Mouse (Mus musculus) hindbrain, embryonic 15.5 days (tissue): Measurements from ENCODE around the gene Gm2115. TPM values are rescaled to one million over a fixed set of nuclear protein-coding genes. Genes with fewer than 3 reads are reported as not detected.

Source experiments
- ATAC-seq: fragments of 200-750 bp; cut with Nextera tagmentation; 2 replicates; pipeline ENCODE4 v1.8.0; 2017; ENCODE audit warnings: low read depth, moderate number of reproducible peaks, moderate TSS enrichment; ENCODE audit not compliant: low FRiP score
- H3K27ac ChIP-seq: fragments of 300-500 bp; sonication (generic); replicated peaks from 2 replicates; pipeline ENCODE4 v1.5.1; 2015; ENCODE audit warnings: mild to moderate bottlenecking, inconsistent platforms
- H3K27me3 ChIP-seq: fragments of 300-500 bp; sonication (generic); 2 replicates; pipeline ENCODE4 v1.6.1; 2015; ENCODE audit warnings: control low read depth, inconsistent platforms
- H3K36me3 ChIP-seq: fragments of 300-500 bp; sonication (generic); 2 replicates; pipeline ENCODE4 v1.6.1; 2015; ENCODE audit warnings: control low read depth, inconsistent platforms
- H3K4me1 ChIP-seq: fragments of 300-500 bp; sonication (generic); replicated peaks from 2 replicates; pipeline ENCODE4 v1.6.1; 2015; ENCODE audit warnings: control low read depth, inconsistent platforms
- H3K4me2 ChIP-seq: fragments of 300-500 bp; sonication (generic); 2 replicates; pipeline ENCODE4 v1.6.1; 2015; ENCODE audit warnings: moderate library complexity, mild to moderate bottlenecking, inconsistent platforms
- H3K4me3 ChIP-seq: fragments of 300-500 bp; sonication (generic); 2 replicates; pipeline ENCODE4 v1.5.1; 2015; ENCODE audit warnings: mild to moderate bottlenecking, inconsistent platforms
- H3K9ac ChIP-seq: fragments of 300-500 bp; sonication (generic); 2 replicates; pipeline ENCODE4 v1.6.1; 2015; ENCODE audit warnings: inconsistent platforms
- H3K9me3 ChIP-seq: fragments of 300-500 bp; sonication (generic); 2 replicates; pipeline ENCODE4 v1.6.1; 2016; ENCODE audit warnings: control low read depth, inconsistent platforms
- WGBS: fragments of 180-500 bp; shearing (Covaris S2); methylation state at CpG from one replicate; pipeline ENCODE4 v1.1.7; 2015; 5-methylcytosine and 5-hydroxymethylcytosine counted together
- polyA plus RNA-seq: library from polyadenylated mRNA; unstranded; fragments of >200 nt; fragmentation: Nextera tagmentation; extraction: Ambion mirVana; gene quantifications from 2 replicates; pipeline ENCODE4 v1.2.1, GENCODE M21; 2015

Gene Gm2115
- polyA plus RNA-seq, 1 experiment from 2014 or later = 1.8 TPM

DNA sequence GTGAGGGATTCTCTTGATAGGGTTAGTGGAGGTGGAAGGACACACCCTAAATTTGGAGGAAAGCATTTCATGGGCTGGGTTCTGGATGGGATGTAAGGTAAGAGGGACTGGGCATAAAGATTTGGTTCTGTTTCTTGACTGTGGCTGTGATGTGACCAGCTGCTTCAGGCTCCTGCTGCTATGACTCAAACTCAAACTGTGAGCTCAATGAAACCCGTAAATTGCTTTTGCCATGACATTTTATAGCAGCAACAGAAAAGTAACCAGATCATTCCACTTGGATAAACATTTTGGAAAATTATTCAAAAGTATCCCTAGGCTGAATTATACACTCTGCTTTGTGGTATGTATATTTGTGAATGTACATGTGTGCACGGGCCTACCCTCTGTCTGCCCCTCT, 61.9 kb downstream of the Gm2115 start:
- Histone ChIP-seq H3K4me1 (peaks cover 3% of the 10 kb centered on the region; the same call in 1 of the 2 replicates), H3K9ac (no peak overlapping the region), H3K27ac (no peak overlapping the region), H3K36me3 (no peaks in the 10 kb centered on the region), H3K4me2 (no peak overlapping the region), H3K4me3 (no peak overlapping the region), H3K27me3 (no peaks in the 10 kb centered on the region), H3K9me3 (no peaks in the 10 kb centered on the region)
- no peak for ATAC-seq
- whole genome bisulfite sequencing = 78% methylated on average over 2 of the region's 2 CpGs

DNA sequence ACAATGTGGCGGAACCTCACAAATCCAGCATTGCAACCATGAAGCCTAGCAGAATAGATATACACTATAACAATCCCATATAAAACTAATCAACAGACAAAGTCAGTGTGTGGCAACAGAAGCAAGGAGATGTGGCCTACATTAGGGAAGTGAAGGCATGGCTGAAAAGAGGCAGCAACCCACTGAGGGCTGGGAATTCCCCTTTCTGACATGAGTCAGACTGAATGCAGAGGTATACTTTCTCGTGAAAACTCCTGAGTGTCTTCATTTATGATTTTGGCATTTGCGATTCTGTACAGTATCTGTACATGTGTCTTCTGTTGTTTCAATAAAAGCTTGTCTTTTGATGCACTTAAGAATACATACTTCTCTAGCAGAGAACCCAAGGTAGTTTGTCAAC, 62.6 kb downstream of the Gm2115 start:
- H3K4me2 ChIP-seq = no peak overlapping the region

DNA sequence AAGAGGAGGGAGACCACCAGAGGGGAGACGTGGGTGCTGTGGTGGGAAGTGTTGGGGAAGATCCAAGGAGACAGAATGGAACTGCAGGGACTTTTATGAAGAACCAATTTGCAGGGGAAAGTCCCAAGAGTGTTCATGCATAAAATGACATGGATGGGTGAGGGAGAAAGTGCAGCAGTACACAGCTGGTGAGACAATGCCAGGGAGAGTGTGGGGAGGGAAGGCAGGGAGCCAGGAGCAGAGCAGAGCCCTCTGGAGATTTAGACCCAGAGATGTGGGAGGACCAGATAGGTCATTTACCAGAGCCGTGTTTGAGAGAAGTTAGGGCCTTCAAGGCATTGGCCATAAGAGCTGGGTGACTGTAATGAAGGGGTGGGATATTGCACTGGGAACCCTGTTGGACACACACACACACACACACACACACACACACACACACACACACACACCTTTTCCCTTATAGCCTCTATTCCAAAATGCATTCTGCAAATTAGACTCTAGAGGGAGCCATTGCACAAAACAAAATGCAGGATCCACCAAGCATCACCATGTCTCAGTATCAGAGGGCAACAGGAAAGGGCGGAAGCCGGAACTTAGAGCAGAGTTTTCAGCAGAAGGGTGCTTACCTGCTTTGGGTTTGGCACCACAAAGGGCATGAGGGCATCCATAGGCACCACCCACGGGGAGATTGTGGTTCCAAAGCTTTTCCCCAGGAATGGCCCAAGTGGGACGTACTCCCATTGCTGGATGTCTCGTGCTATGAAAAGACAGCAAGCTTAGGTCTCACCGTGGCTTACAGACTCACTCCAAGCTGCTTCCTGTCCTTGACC, 65.5 kb downstream of the Gm2115 start:
- H3K4me3 ChIP-seq = no peak overlapping the region
- ATAC-seq = peak; percentile 87
- no peaks in the 10 kb centered on the region for H3K36me3 ChIP-seq
- peaks cover 3% of the 10 kb centered on the region; the same call in 1 of the 2 replicates for H3K4me1 ChIP-seq
- H3K27me3 ChIP-seq = no peaks in the 10 kb centered on the region
- H3K4me2 ChIP-seq = no peak overlapping the region; the same call in 1 of the 2 replicates
- WGBS = 46% methylated on average over 8 of the region's 8 CpGs
- H3K27ac ChIP-seq = no peak overlapping the region
- no peaks in the 10 kb centered on the region for H3K9me3 ChIP-seq
- H3K9ac ChIP-seq = no peak overlapping the region

More for the DNA sequence above, 62.6 kb downstream of the Gm2115 start:
- WGBS = 95% methylated on average over 3 of the region's 3 CpGs
- ATAC-seq = no peak
- Histone ChIP-seq H3K9me3 (no peaks in the 10 kb centered on the region), H3K9ac (no peak overlapping the region), H3K4me3 (no peak overlapping the region), H3K4me1 (peaks cover 3% of the 10 kb centered on the region; the same call in 1 of the 2 replicates), H3K27me3 (no peaks in the 10 kb centered on the region), H3K36me3 (no peaks in the 10 kb centered on the region), H3K27ac (no peak overlapping the region)

DNA sequence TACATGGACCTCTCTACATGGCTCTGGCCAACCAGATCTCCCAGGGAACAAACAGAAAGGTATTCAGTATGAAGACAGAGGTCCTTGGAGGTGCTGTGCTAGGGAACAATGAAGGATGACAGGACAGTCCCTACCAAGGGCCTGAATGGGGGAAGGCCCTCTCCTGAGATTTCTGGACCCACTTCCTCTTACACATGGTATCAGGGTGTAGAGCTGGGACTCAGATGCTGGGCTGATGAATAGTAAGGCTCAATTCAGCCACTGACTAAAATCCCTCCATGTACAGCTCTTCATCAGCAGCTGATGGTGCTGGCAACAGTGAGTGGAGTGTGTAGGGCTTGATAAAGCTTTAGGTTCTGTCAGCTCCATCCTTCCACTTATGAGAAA, 66.2 kb downstream of the Gm2115 start:
- H3K4me3 ChIP-seq = no peak overlapping the region

DNA sequence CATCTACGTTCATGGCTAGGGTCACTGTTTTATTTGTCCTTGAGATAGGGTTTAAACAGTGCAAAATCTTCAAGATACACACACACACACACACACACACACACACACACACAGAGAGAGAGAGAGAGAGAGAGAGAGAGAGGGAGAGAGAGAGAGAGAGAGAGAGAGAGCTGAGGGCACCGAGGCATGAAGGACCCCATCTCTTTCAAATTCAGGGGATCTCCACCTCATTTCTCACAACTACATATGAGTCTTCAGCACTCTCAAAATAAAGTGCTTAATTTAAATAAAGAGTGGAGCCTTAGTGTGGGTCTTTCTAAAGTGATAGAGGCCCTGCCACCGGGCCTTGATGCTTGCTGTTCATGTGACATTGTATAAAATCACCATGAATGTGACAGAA, 67.2 kb downstream of the Gm2115 start:
- no peak overlapping the region for H3K4me2 ChIP-seq
- ATAC-seq = no peak
- no peak overlapping the region for H3K9ac ChIP-seq
- H3K27ac ChIP-seq = no peak overlapping the region
- no peaks in the 10 kb centered on the region for H3K9me3 ChIP-seq
- H3K4me3 ChIP-seq = no peak overlapping the region
- H3K36me3 ChIP-seq = no peaks in the 10 kb centered on the region
- H3K27me3 ChIP-seq = no peaks in the 10 kb centered on the region
- peaks cover 3% of the 10 kb centered on the region; the same call in 1 of the 2 replicates for H3K4me1 ChIP-seq
- 82% methylated on average over 3 of the region's 3 CpGs for WGBS

More for the DNA sequence above, 66.2 kb downstream of the Gm2115 start:
- H3K9ac ChIP-seq = no peak overlapping the region
- no peaks in the 10 kb centered on the region for H3K9me3 ChIP-seq
- peaks cover 3% of the 10 kb centered on the region; the same call in 1 of the 2 replicates for H3K4me1 ChIP-seq
- no peak overlapping the region for H3K4me2 ChIP-seq
- H3K36me3 ChIP-seq = no peaks in the 10 kb centered on the region
- H3K27ac ChIP-seq = no peak overlapping the region
- no peak for ATAC-seq
- H3K27me3 ChIP-seq = no peaks in the 10 kb centered on the region

DNA sequence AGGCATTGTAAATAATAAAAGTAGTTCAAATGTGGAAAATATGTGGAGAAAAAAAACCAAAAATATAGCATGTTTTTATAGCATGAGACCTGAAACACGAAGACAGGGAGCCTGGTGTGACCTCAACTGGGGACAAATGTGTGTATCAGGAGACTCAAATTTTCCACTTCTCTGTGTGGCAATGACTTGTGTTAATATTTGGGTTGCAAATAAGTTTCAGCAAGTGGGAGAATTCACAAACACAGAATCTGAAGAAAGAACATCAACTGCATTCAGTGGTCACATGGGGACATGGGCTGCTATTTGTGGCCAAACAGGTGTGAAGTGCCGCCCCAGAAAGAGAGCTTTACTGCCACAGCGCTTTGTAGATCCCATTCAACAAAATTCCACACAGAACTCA, 67.9 kb downstream of the Gm2115 start:
- Histone ChIP-seq H3K4me1 (peaks cover 3% of the 10 kb centered on the region; the same call in 1 of the 2 replicates), H3K27me3 (no peaks in the 10 kb centered on the region), H3K4me2 (no peak overlapping the region), H3K9ac (no peak overlapping the region), H3K4me3 (no peak overlapping the region), H3K9me3 (no peaks in the 10 kb centered on the region), H3K27ac (no peak overlapping the region), H3K36me3 (no peaks in the 10 kb centered on the region)
- ATAC-seq = no peak
- 84% methylated on average over 3 of the region's 3 CpGs for WGBS

GRCm38 (mm10) chr7:84600631-84601030, 71.9 kb downstream of the Gm2115 start:
- Histone ChIP-seq H3K36me3 (no peaks in the 10 kb centered on the region), H3K4me2 (no peak overlapping the region), H3K9ac (no peak overlapping the region), H3K9me3 (no peaks in the 10 kb centered on the region), H3K27ac (no peak overlapping the region), H3K4me1 (peaks cover 12% of the 10 kb centered on the region), H3K27me3 (no peaks in the 10 kb centered on the region), H3K4me3 (no peak overlapping the region)
- 97% methylated on average over 2 of the region's 2 CpGs for WGBS
- ATAC-seq = no peak

- no peak overlapping the region for H3K9ac ChIP-seq
- no peak for ATAC-seq
- H3K4me3 ChIP-seq = no peak overlapping the region
- no peaks in the 10 kb centered on the region for H3K36me3 ChIP-seq
- H3K27ac ChIP-seq = no peak overlapping the region
- WGBS = 86% methylated on average over 3 of the region's 3 CpGs
- H3K27me3 ChIP-seq = no peaks in the 10 kb centered on the region
- H3K9me3 ChIP-seq = no peaks in the 10 kb centered on the region
- peaks cover 12% of the 10 kb centered on the region for H3K4me1 ChIP-seq
- H3K4me2 ChIP-seq = no peak overlapping the region
These were observed 72.6 kb downstream of the Gm2115 start for GRCm38 (mm10) chr7:84601331-84601730.

GRCm38 (mm10) chr7:84604501-84604900, 75.7 kb downstream of the Gm2115 start:
- no peak overlapping the region for H3K9ac ChIP-seq
- H3K36me3 ChIP-seq = no peaks in the 10 kb centered on the region
- peaks cover 12% of the 10 kb centered on the region for H3K4me1 ChIP-seq
- no peaks in the 10 kb centered on the region for H3K27me3 ChIP-seq
- 68% methylated on average over 3 of the region's 3 CpGs for WGBS
- H3K4me3 ChIP-seq = no peak overlapping the region
- H3K27ac ChIP-seq = no peak overlapping the region
- peak overlapping the region; percentile 99 for H3K4me2 ChIP-seq
- no peak for ATAC-seq
- no peaks in the 10 kb centered on the region for H3K9me3 ChIP-seq

DNA sequence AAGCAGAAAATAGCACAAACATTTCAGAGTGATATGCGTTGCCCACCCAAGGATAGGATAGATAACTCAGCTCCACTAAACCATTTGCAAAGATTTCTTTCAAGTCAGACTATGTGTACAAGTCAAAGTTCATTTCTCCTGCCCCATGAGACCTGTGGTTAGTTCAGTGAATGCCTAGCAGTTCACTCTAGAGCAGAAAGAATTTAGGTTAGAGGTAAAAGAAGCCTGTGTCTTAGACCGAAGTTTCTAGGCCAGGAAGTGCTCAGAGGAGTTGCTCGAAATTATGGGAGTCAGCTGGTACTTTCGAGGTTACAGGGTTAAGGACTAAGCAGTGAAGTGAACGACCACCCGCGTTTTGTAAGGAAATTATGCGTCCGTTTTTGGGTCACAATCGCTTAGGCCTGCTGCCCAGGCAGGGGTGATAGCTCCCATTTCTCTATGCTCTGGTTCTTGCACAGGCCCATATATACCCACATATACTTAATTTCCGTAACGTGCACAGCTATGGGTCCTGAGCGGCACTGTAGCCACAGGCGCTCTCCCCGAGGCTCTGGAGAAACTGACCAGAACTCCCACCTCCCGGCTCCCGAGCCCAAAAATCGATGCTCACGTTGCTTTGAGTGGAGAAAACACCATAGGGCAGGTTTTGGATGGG, 76.4 kb downstream of the Gm2115 start:
- Histone ChIP-seq H3K4me1 (peaks cover 12% of the 10 kb centered on the region), H3K27ac (peak overlapping the region; percentile 67), H3K4me2 (peak overlapping the region; percentile 99), H3K9ac (peak overlapping the region; percentile 64), H3K27me3 (no peaks in the 10 kb centered on the region), H3K9me3 (no peaks in the 10 kb centered on the region), H3K36me3 (no peaks in the 10 kb centered on the region), H3K4me3 (peak overlapping the region; percentile 67)
- 9% methylated on average over 19 of the region's 19 CpGs for WGBS
- ATAC-seq = peak; percentile 60; the same call in 1 of the 2 replicates

GRCm38 (mm10) chr7:84605704-84606292, 77.0 kb downstream of the Gm2115 start:
- Histone ChIP-seq H3K36me3 (no peaks in the 10 kb centered on the region), H3K27me3 (no peaks in the 10 kb centered on the region), H3K9ac (peak overlapping the region; percentile 64), H3K27ac (peak overlapping the region; percentile 67), H3K9me3 (no peaks in the 10 kb centered on the region), H3K4me3 (peak overlapping the region; percentile 67), H3K4me1 (peaks cover 12% of the 10 kb centered on the region), H3K4me2 (peak overlapping the region; percentile 99)
- ATAC-seq = peak; percentile 87
- WGBS = under 1% methylated on average over 36 of the region's 36 CpGs

DNA sequence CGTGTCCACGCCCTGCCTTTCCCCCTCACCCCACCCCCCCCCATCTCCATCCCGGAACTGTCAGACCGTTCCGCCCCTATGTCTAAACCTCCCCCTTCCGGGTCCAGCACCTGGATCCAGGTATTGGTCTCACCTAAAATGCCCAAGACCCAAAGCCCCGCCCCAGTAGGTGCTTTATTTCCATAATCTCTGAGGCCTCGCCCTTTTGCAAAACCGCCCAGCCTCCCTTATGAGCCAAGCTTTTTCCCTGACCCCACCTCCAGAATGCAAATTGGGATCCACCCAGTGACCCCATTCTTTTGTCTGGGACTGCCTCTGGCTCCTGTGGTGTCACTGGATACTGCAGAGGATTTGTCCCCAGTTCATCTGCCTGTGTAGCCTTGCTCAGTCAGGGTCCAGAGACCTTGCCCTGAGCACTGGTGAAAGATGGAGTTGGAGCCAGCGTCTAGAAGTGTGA, 77.6 kb downstream of the Gm2115 start, which contains the start of gene Fah:
Gene Fah, minus strand, starts transcription at position 430 of the 457 bp plus-strand sequence.
- Histone ChIP-seq H3K4me2 (peak within 1 kb of the TSS; percentile 99), H3K27ac (peak within 1 kb of the TSS; percentile 67), H3K36me3 (no peaks in the 10 kb centered on the region), H3K27me3 (no peaks in the 10 kb centered on the region), H3K4me1 (peaks cover 12% of the 10 kb centered on the region), H3K9ac (peak within 1 kb of the TSS; percentile 64), H3K4me3 (peak within 1 kb of the TSS; percentile 67), H3K9me3 (no peaks in the 10 kb centered on the region)
- under 1% methylated on average over 10 of the region's 10 CpGs for WGBS
- ATAC-seq = peak; percentile 64
